Mouse (Mus musculus): ENCODE data around the gene Gmfb. TPM values are rescaled to one million over a fixed set of nuclear protein-coding genes. Genes with fewer than 3 reads are reported as not detected.
A peak's percentile ranks its signal among the peaks of the same experiment; 100 is the strongest.

The Gmfb gene
- polyA plus RNA-seq (2014; fragmentation: Nextera tagmentation; extraction: Ambion mirVana), result 113 and 121 TPM in 2 replicates

DNA sequence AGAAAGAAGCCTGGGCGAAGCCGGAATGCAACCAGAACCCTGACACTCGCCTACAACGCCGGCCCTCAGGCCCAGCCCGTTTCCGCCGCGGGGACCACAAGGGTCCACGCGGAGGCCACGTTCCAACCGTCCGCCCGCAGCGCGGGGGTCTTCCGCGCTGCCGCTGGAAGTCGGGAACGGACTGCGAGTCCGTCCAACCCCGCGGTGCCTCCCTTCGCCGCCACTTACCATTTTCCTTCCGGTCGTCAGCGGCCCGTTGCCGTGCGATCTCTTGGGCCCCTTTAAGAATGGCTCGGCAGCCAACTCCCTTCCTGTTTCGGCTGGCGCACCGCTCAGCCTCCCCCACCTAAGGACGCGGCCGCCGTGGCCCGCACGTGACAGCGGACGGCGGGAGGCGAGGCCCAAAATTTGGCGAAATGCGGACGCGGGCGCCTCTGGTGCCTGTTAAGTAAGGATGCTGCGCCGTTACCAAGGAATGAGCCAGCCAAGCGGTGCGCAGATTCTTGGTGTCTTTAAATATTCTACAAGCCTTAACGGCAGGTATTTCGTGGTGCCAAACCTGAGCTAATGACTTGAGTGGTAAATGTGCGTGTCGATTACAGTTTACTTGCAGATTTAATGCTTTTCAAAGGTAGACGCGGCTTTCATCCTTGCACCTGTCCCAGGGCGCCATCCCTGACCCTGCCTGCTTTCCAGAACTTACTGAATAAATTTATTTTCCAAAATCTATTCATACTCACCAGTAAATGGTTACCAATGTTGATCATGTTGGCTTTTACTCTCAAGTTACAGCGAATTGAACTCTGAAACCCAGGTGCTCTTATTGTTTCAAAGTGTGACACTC, at the start of gene Gmfb:
Gene Gmfb (minus strand): TSS at position 370 of the 844 bp plus-strand sequence.
- Histone ChIP-seq H3K27ac (ENCODE audit: low read depth, low read length) (peak within 1 kb of the TSS; percentile 61; the same call in 1 of the 2 replicates), H3K9me3 (ENCODE audit: control insufficient read depth, low read length) (no peaks in the 10 kb centered on the region), H3K4me1 (ENCODE audit: control insufficient read depth, insufficient read depth, low read length) (peaks cover 10% of the 10 kb centered on the region; the same call in 1 of the 2 replicates), H3K4me3 (ENCODE audit: low read depth, low read length) (peak within 1 kb of the TSS; percentile 64), H3K36me3 (ENCODE audit: control insufficient read depth, insufficient read depth, low read length) (no peaks in the 10 kb centered on the region), H3K9ac (ENCODE audit: low read length) (peak within 1 kb of the TSS; percentile 81), H3K27me3 (ENCODE audit: control insufficient read depth, insufficient read depth, low read length) (no peaks in the 10 kb centered on the region), H3K4me2 (ENCODE audit: low read depth) (peak within 1 kb of the TSS; percentile 74)
- peak; percentile 97 for ATAC-seq (ENCODE audit: insufficient read depth, low FRiP score, low TSS enrichment)
- WGBS, result under 1% methylated on average over 65 of the region's 65 CpGs
- peak; percentile 95 for DNase-seq (ENCODE audit: low spot score)

DNA sequence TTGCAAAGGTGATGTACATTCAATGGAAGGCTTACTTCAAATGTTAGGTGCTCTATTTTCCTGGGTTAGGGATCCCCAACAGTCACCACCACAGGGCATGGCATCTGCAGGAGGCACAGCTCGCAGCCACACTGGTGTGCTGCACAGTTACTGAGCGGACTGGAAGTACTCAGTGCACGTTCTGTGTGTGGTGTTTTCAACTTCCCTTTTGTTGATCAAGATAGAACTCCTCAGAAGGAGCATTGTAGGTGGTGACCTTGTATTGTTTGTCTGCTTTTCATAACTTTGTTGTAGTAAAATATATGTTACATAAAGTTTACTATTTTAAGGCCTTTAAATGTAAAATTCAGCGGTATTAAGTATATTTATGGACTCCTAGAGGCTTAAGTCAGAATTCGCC, 40.9 kb upstream of the Gmfb start:
- no peaks in the 10 kb centered on the region for H3K9me3 ChIP-seq (ENCODE audit: control insufficient read depth, low read length)
- H3K4me1 ChIP-seq (ENCODE audit: control insufficient read depth, insufficient read depth, low read length), result no peaks in the 10 kb centered on the region
- no peak for ATAC-seq (ENCODE audit: insufficient read depth, low FRiP score, low TSS enrichment)
- no peak for DNase-seq (ENCODE audit: low spot score)
- no peak overlapping the region for H3K4me3 ChIP-seq (ENCODE audit: low read depth, low read length)
- H3K9ac ChIP-seq (ENCODE audit: low read length), result no peak overlapping the region
- no peak overlapping the region for H3K27ac ChIP-seq (ENCODE audit: low read depth, low read length)
- no peak overlapping the region for H3K4me2 ChIP-seq (ENCODE audit: low read depth)
- H3K27me3 ChIP-seq (ENCODE audit: control insufficient read depth, insufficient read depth, low read length), result no peaks in the 10 kb centered on the region
- WGBS, result 88% methylated on average over 5 of the region's 5 CpGs
- H3K36me3 ChIP-seq (ENCODE audit: control insufficient read depth, insufficient read depth, low read length), result no peaks in the 10 kb centered on the region

DNA sequence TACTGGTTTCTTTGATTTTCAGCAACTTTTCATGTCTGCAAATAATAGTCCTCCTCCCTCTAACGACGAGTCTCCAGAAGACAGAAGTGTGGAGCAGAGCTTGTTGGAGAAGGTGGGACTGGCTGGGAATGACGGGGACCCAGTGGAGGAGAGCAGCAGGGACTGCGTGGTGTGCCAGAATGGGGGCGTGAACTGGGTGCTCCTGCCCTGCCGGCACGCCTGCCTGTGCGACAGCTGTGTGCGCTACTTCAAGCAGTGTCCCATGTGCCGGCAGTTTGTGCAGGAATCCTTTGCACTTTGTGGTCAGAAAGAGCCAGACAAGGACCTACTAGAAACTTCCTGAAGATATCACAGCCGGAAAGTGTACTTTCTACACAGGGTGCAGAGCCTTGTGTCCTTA, 31.6 kb upstream of the Gmfb start:
- Histone ChIP-seq H3K27ac (ENCODE audit: low read depth, low read length) (no peak overlapping the region), H3K4me2 (ENCODE audit: low read depth) (no peak overlapping the region), H3K27me3 (ENCODE audit: control insufficient read depth, insufficient read depth, low read length) (no peaks in the 10 kb centered on the region), H3K4me1 (ENCODE audit: control insufficient read depth, insufficient read depth, low read length) (no peaks in the 10 kb centered on the region), H3K36me3 (ENCODE audit: control insufficient read depth, insufficient read depth, low read length) (no peaks in the 10 kb centered on the region), H3K9me3 (ENCODE audit: control insufficient read depth, low read length) (no peaks in the 10 kb centered on the region), H3K4me3 (ENCODE audit: low read depth, low read length) (no peak overlapping the region), H3K9ac (ENCODE audit: low read length) (no peak overlapping the region)
- ATAC-seq (ENCODE audit: insufficient read depth, low FRiP score, low TSS enrichment), result no peak
- DNase-seq (ENCODE audit: low spot score), result no peak
- WGBS, result 90% methylated on average over 11 of the region's 11 CpGs

DNA sequence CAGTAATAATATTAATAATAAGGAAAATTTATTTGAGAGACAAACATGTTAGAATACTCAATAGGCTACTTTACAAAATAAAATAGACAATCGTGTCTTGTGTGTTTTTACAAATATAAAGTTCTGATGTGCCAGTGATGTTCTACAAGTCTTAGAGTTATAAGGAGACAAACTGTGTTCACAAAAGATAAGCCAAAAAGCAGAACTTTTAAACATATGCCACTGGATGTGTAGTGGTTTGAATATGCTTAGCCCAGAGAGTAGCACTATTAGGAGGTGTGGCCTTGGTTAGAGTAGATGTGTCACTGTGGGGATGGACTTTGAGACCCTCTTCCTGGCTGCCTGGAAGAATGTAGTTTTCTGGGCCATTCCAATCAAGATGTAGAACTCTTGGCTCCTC, 27.7 kb upstream of the Gmfb start:
- Histone ChIP-seq H3K27me3 (ENCODE audit: control insufficient read depth, insufficient read depth, low read length) (no peaks in the 10 kb centered on the region), H3K4me1 (ENCODE audit: control insufficient read depth, insufficient read depth, low read length) (no peaks in the 10 kb centered on the region), H3K4me2 (ENCODE audit: low read depth) (no peak overlapping the region), H3K9ac (ENCODE audit: low read length) (no peak overlapping the region), H3K9me3 (ENCODE audit: control insufficient read depth, low read length) (no peaks in the 10 kb centered on the region), H3K36me3 (ENCODE audit: control insufficient read depth, insufficient read depth, low read length) (no peaks in the 10 kb centered on the region), H3K4me3 (ENCODE audit: low read depth, low read length) (no peak overlapping the region), H3K27ac (ENCODE audit: low read depth, low read length) (no peak overlapping the region)
- 93% methylated on average over 1 of the region's 1 CpGs for WGBS
- DNase-seq (ENCODE audit: low spot score) (no peak), ATAC-seq (ENCODE audit: insufficient read depth, low FRiP score, low TSS enrichment) (no peak)

DNA sequence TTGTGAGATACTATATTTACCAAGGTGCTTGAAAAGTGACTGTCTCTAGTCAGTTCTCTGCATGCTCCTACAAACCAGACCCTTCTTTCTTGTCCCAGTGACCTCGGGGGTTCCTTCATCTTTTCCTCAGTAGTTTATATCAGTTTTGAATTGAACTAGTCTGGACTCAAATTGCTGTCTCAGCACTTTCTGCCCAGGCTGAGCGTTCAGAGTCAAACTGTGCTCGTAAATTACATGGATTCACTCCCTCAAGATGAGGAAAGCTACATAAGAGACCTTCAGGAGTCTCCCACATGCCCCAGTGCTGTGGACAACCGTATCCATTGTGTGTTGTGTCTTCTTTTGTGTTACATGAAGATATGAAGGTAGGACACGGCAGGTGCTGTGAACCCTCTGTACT, 26.7 kb upstream of the Gmfb start:
- H3K4me1 ChIP-seq (ENCODE audit: control insufficient read depth, insufficient read depth, low read length), result no peaks in the 10 kb centered on the region
- H3K27me3 ChIP-seq (ENCODE audit: control insufficient read depth, insufficient read depth, low read length), result no peaks in the 10 kb centered on the region
- DNase-seq (ENCODE audit: low spot score), result no peak
- ATAC-seq (ENCODE audit: insufficient read depth, low FRiP score, low TSS enrichment), result no peak
- H3K4me3 ChIP-seq (ENCODE audit: low read depth, low read length), result no peak overlapping the region
- no peak overlapping the region for H3K9ac ChIP-seq (ENCODE audit: low read length)
- no peaks in the 10 kb centered on the region for H3K36me3 ChIP-seq (ENCODE audit: control insufficient read depth, insufficient read depth, low read length)
- WGBS, result 79% methylated on average over 5 of the region's 5 CpGs
- no peak overlapping the region for H3K4me2 ChIP-seq (ENCODE audit: low read depth)
- no peak overlapping the region for H3K27ac ChIP-seq (ENCODE audit: low read depth, low read length)
- no peaks in the 10 kb centered on the region for H3K9me3 ChIP-seq (ENCODE audit: control insufficient read depth, low read length)

DNA sequence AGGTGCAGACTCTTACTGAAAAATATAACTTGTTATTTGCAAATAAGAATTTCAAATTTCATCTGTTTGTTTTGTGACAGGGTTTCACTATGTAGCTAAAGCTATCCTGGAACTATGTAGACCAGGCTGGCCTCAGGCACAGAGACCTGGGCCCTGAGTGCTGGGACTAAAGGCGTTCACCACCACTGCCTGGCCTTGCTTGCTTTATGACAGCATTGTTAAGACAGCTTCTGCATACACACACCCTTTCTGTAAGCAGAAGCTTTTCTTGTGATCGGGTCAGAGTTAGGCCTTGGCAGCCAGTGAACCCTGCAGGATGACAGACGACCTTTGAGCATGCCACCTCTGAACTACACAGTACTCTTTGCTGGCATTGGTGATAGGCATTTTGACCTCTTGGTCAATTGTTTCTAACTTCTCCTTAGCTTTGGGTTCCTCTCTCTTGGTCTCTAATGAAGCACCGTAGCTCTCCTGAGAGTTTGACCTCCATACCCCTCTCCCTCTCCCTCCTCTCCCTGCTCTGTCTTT, 26.1 kb upstream of the Gmfb start:
- no peak overlapping the region for H3K27ac ChIP-seq (ENCODE audit: low read depth, low read length)
- no peak for ATAC-seq (ENCODE audit: insufficient read depth, low FRiP score, low TSS enrichment)
- 90% methylated on average over 4 of the region's 4 CpGs for WGBS
- H3K9ac ChIP-seq (ENCODE audit: low read length), result no peak overlapping the region
- no peaks in the 10 kb centered on the region for H3K36me3 ChIP-seq (ENCODE audit: control insufficient read depth, insufficient read depth, low read length)
- no peaks in the 10 kb centered on the region for H3K9me3 ChIP-seq (ENCODE audit: control insufficient read depth, low read length)
- no peaks in the 10 kb centered on the region for H3K27me3 ChIP-seq (ENCODE audit: control insufficient read depth, insufficient read depth, low read length)
- H3K4me2 ChIP-seq (ENCODE audit: low read depth), result no peak overlapping the region
- H3K4me3 ChIP-seq (ENCODE audit: low read depth, low read length), result no peak overlapping the region
- no peak for DNase-seq (ENCODE audit: low spot score)
- no peaks in the 10 kb centered on the region for H3K4me1 ChIP-seq (ENCODE audit: control insufficient read depth, insufficient read depth, low read length)

DNA sequence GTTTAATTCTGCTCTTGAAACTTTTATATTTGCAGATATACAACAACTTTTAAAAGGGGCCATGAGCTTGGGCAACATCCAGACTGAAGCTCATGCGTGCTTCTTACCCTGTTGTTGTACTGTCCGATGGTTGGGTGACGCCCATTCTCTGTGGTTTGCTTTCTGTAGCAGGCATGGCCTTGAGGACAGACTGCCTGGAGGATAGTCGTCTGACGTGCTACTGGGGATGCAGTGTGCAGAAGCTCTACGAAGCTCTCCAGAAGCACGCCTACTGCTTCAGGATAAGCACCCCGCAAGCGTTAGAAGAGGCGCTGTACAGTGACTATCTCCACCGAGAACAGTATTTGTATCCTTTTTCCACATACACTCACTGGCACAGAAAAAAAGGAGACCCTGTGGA, 23.7 kb upstream of the Gmfb start:
- Histone ChIP-seq H3K36me3 (ENCODE audit: control insufficient read depth, insufficient read depth, low read length) (peaks cover 4% of the 10 kb centered on the region; the same call in 1 of the 2 replicates), H3K27me3 (ENCODE audit: control insufficient read depth, insufficient read depth, low read length) (no peaks in the 10 kb centered on the region), H3K4me2 (ENCODE audit: low read depth) (no peak overlapping the region), H3K9me3 (ENCODE audit: control insufficient read depth, low read length) (no peaks in the 10 kb centered on the region), H3K9ac (ENCODE audit: low read length) (no peak overlapping the region), H3K27ac (ENCODE audit: low read depth, low read length) (no peak overlapping the region), H3K4me3 (ENCODE audit: low read depth, low read length) (no peak overlapping the region), H3K4me1 (ENCODE audit: control insufficient read depth, insufficient read depth, low read length) (no peaks in the 10 kb centered on the region)
- DNase-seq (ENCODE audit: low spot score) (no peak), ATAC-seq (ENCODE audit: insufficient read depth, low FRiP score, low TSS enrichment) (no peak)
- 97% methylated on average over 11 of the region's 11 CpGs for WGBS

DNA sequence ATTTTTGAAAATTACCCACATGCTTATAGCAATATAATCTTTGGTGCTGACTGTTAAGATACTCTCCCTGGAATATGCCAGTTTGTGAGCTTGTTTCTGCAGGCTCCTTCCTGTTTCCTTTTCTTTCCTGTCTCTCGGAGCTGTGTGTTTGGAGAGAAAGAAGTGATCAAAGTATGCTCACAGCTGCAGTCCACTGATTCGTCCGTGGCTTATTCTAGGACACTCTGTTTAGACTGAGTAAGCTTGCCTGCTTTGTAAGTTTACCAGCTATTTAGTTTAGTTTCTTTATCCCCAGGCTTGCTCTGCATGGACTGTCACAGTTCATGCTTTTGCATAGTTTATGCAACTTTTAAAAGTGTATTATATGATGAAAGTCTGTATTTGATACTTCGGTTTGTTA, 17.3 kb upstream of the Gmfb start:
- H3K4me1 ChIP-seq (ENCODE audit: control insufficient read depth, insufficient read depth, low read length), result no peaks in the 10 kb centered on the region
- no peak overlapping the region for H3K9ac ChIP-seq (ENCODE audit: low read length)
- 75% methylated on average over 4 of the region's 4 CpGs for WGBS
- no peaks in the 10 kb centered on the region for H3K9me3 ChIP-seq (ENCODE audit: control insufficient read depth, low read length)
- no peak for DNase-seq (ENCODE audit: low spot score)
- peaks cover 5% of the 10 kb centered on the region; the same call in 1 of the 2 replicates for H3K36me3 ChIP-seq (ENCODE audit: control insufficient read depth, insufficient read depth, low read length)
- H3K4me3 ChIP-seq (ENCODE audit: low read depth, low read length), result no peak overlapping the region
- H3K27ac ChIP-seq (ENCODE audit: low read depth, low read length), result no peak overlapping the region
- no peak overlapping the region for H3K4me2 ChIP-seq (ENCODE audit: low read depth)
- no peak for ATAC-seq (ENCODE audit: insufficient read depth, low FRiP score, low TSS enrichment)
- H3K27me3 ChIP-seq (ENCODE audit: control insufficient read depth, insufficient read depth, low read length), result no peaks in the 10 kb centered on the region
